Mouse (Mus musculus): ENCODE data around the gene Brd4.

- TF ChIP-seq CTCF (IDR thresholded peaks at IDR 0.05; ENCODE audit: low read depth), result no peak
- TF ChIP-seq EP300 (IDR thresholded peaks at IDR 0.05; ENCODE audit: low read depth), result no peak
These were observed 726 bp downstream of the Brd4 start for GRCm38 (mm10) chr17:32283771-32284221.
